Mouse (Mus musculus) heart, adult 18-20 months (tissue): Measurements from ENCODE around the gene Htra3. TPM values are rescaled to one million over a fixed set of nuclear protein-coding genes. Genes with fewer than 3 reads are reported as not detected.

Experiments used
- DNase-seq, 2 experiments: peaks; one replicate each; pipeline ENCODE4 v3.0.0; 2021 to 2022; ENCODE audit warnings: mixed read lengths in 1 of 2
- total RNA-seq, 2 experiments: library from RNA; stranded (reverse); gene quantifications; 2 replicates each; pipeline ENCODE4 v1.2.3; 2021

Htra3 gene
- total RNA-seq, 2 experiments from 2014 or later: 73.5 to 83.6 TPM

- DNase-seq: peak; percentile 71 to 81
Observed at GRCm38 (mm10) chr5:35653743-35654395, 25.7 kb downstream of the Htra3 start.

DNA sequence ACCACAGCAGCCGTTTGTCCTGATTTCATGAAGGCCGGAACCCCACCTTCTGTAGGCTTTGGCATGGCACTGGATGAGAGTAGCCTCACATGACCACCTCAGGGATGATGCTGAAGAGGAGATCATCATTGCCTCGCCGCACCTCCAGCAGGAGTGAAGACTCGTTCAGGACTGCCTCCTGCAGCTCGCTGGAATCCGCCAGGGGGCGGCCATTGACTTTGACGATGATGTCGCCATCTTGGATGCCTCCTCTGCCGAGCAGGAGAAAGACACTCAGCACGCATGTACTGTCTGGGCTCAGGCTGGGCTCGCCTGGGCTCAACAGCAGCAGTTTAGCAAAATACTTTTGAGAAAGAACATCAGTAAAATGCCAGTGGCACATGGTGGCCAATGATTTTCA, 26.7 kb downstream of the Htra3 start:
- DNase-seq: no peak

DNA sequence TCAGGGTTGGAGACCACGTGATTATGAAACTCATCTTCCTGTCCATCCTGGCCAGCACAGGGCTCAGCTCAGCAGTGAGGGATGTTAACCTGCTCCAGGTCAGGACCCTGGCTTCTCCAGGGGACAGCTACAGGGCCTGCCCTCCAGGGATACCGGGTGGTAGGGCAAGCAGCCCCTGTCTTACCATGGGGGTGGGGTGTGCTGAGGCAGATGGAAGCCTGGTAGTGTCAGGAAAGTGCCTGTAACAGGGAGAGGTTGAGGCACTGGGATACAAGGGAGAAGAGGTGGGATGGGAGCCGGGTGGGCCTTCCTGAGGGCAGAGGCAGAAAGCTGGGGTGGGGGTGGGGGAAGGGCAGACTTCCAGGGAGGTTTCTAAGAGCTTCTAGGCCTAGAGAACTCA, 27.3 kb downstream of the Htra3 start:
- no peak for DNase-seq

DNA sequence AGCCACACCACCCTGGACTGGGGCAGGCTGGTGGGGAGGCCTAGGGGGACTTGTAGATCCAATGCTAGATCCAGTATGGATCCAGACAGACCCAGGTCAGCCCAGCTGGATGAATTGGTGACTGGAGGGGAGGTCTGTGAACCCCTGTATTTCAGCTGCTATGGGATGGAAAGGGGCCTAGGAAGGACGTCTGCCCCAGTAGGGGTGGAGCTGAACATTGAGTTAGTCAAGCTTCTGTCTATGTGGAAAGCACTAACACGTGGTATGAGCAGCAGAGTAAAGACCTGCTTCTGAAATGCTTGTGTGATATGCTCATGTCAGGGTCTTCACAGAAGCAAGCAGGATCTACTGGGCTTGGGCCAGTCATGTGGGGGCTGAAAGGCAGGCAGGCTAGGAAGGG, 31.4 kb downstream of the Htra3 start:
- no peak for DNase-seq

GRCm38 (mm10) chr5:35647562-35647961, 32.0 kb downstream of the Htra3 start:
- DNase-seq: peak; percentile 77 to 89

DNA sequence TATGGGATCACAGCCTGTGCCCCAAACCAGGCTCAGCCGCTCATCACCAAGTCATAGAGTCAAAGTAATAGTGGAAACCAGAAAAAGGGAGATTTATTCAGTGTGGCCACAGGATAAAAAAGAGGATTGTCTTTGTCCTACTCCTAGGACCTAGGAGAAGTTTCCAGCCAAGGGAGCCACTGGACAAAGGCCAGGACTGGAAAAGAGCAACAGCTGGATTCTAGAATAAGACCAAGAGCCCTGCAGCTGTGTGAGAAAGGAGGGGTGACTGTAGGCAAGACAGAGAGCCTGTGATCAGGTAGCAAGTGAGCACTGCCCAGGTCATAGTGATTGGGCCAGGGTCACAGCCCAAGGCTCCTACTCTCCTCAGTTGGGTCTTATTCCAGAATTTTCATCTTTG, 32.7 kb downstream of the Htra3 start:
- peak; percentile 74 to 81 for DNase-seq

- DNase-seq: no peak
Observed at GRCm38 (mm10) chr5:35645938-35646493, 33.6 kb downstream of the Htra3 start.

- DNase-seq: no peak
Observed at GRCm38 (mm10) chr5:35644082-35644481, 35.5 kb downstream of the Htra3 start.

- DNase-seq: no peak
Observed at GRCm38 (mm10) chr5:35643401-35644048, 36.1 kb downstream of the Htra3 start.

DNA sequence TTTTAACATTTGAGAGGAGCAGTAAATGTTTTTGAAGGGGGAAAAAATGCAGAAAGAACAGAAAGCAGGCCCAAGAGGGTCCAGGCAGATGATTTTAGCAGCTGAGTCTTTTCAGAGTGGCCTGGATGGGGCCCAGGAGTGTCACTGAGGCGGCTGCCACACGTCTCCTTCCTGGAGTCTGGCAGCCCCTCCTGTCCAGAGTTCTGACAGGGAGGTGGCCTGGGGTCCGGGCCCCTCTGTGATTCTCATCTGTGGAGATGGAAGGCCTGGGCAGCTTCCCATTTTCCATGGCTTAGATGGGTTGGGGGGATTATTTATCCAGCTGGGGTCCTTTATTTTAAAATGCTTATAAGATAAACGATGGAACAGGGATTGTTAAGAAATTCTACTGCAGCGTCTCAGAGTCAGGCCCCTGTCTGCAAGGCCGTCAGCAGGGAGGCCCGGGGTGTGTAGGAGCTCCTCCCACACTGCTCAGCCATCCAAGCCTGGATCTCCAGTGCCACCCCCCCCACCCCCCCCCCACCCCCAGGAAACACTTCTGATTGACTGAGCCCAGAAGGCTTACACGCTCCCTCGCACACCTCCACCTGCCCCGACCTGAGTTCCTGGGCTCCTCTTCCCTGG, 37.5 kb downstream of the Htra3 start:
- DNase-seq: peak in 1 of 2 experiments; percentile 69

GRCm38 (mm10) chr5:35636016-35636415, 43.6 kb downstream of the Htra3 start:
- DNase-seq: peak; percentile 86 to 93

DNA sequence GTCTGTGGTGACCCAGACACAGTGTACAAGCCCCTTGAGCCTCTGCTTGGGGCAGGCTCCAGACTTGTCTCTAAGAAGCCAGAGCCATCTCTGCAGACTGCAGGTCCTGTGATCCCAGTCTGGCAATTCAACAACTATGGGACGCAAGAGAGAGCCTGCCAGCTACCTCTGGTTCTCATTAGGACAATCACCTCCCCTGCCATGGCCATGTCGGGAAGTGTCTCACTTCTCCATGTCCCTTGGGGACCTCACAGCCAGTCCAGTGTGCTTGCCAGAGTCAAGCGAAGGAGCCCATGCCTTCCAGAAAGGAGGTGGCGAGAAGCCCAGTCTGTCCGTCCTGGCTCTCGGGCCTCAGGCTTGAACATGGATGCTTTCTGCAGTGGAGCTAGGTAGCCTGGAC, 46.7 kb downstream of the Htra3 start:
- DNase-seq: peak; percentile 75 to 85

GRCm38 (mm10) chr5:35631755-35632154, 47.8 kb downstream of the Htra3 start:
- DNase-seq: no peak

- no peak for DNase-seq
Observed at GRCm38 (mm10) chr5:35631224-35631623, 48.4 kb downstream of the Htra3 start.

DNA sequence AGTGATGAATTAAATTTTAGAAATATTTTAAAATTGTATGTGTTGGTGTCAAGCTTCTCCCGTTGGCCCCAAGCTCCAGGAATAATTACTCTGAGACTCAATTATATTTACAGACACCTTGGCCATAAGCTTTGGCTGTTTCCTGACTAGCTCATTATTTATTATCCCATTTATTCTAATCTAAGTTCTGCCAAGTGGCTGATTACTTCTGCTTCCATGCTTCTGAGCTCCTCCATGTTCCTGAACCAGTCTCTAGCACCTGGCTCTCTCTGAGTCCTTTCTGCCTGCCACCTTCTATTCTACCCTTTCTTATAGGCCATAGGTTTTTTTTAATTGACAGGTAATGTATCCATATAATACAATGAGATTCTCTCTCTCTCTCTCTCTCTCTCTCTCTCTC, 48.9 kb downstream of the Htra3 start:
- DNase-seq: no peak

- DNase-seq: no peak
Observed at GRCm38 (mm10) chr5:35629333-35629732, 50.2 kb downstream of the Htra3 start.

DNA sequence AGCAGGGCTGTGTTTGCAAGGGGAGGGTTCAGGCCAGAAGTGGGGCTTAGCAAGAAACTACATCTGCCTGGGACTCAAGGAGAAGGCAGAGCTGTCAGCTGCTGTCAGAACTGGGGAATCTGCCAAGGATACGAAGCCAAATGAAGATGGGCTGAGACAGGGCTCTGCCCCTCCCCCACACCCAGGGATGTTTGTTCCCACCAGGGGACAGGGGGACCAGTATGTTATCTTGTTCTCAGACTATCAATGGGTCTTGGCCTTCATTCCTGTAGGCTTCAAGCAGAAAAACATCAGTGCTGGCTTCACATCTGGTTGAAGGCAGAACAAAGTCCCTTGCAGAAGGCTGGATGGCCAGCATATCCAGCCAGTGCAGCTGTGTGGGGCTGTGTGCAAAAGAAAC, 50.9 kb downstream of the Htra3 start:
- DNase-seq: peak; percentile 87 to 93

DNA sequence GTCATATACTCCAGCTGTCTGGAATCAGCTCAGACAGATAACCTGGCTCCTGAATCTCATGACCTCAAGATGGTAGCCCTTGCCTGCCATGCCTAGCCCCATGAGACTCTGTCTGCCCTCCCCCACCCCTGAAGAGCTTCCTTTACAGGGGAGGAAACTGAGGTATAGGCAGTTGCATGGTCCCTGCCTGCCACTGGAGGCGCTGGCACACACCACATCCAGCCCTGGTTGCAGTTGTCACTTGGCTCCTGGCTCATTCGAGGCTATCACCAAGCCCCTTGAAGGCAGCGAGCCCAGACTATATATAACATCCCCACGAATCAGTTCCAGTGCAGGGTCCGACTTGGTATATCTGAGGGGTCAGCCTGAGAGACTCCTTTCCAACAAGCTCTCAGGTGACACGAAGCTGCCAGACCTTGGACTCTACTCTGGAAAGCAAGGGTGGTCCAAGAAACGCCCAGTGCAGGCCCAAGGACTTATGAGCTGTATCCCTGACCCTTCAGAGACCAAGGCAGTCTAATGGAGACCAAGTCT, 52.2 kb downstream of the Htra3 start:
- DNase-seq: no peak

DNA sequence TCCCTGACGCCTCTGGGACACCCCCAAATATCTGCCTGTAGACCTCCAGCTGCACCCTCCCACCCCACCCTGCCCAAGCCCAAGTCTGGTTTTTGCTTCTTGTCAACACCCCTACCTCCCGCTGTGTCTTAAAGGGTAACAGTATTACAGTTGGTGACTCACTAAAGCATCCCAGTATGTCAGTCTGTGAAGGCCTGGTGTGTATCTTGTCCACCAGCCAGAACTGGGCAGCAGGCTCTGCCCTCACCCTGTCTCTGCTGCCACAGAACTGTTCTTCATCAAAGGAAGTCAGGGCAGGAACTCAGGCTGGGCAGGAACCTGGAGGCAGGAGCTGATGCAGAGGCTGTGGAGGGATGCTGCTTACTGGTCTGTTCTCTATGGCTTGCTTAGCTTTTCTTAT, 53.2 kb downstream of the Htra3 start:
- no peak for DNase-seq

DNA sequence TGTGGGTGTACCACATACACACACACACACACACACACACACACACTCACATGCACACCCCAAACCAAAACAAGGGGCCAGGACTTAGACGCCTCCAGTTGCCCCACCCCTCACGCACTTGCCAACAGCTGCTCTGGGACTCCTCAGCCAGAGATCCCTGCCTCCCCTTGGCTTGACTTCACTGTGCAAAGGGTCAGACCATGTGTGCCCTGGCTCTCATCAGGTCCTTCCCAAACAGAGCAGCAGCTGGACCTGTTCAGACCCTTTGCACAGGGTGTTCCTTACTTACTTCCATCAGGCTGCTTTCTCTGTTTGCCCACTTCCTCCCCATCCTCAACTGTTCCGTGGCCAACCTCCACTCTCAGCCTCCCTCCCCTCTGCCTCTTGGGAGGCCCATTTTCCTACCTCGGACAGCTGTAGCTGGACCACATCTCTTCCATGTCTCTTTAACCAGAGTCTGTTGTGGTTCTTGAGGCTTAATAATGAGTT, 54.8 kb downstream of the Htra3 start:
- DNase-seq: peak; percentile 88 to 93

DNA sequence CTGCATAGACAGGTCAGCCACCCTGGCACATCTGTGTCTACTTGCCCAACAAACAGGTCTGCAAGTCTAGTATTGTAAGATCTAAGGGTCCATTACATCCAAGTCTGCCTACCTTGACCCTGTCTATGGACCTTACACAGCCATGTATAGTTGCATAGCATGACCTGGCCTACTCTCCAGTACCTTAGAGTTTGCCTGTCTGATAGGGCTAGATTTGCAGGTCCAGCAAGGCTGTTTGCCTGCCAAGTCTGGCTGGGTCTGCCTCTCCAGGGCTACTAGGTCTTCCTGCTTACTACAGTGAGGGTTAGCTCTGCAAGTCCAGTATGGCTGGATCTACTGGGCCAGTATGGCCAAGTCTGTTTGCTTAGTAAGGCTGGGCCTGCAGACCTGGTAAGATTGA, 55.8 kb downstream of the Htra3 start:
- DNase-seq: no peak

GRCm38 (mm10) chr5:35621114-35621513, 58.5 kb downstream of the Htra3 start:
- DNase-seq: no peak

DNA sequence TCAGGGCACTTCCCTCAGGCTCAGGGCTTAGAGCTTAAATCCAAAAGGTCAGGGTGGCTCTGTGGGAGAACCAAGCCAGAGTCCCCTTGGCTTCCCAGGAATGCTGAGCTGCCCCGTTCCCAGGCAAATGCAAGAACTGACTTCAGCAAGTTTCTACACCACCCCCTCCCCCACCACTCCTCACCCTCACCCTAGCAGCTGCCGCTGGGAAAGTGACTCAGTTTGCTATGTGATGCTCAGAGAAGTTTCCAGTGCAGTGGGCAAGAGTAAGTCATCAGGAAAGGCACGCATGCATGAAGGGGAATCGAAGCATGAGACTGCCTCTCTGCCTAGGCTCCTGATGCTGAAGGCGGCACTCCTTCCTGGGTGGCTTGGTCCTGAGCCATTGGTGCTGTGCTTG, 62.6 kb downstream of the Htra3 start:
- no peak for DNase-seq
